Mouse (Mus musculus) kidney, embryonic 15.5 days (tissue): ENCODE results near the gene Pars2. TPM values are rescaled to one million over a fixed set of nuclear protein-coding genes. Genes with fewer than 3 reads are reported as not detected.

Experiments used
- ATAC-seq: fragments of 200-750 bp; cut with Nextera tagmentation; replicated peaks from 2 replicates; pipeline ENCODE4 v1.8.0; 2017; ENCODE audit warnings: moderate TSS enrichment; ENCODE audit not compliant: low FRiP score
- H3K27ac ChIP-seq: fragments of 300-500 bp; sonication (generic); 2 replicates; pipeline ENCODE4 v1.5.1; 2015; ENCODE audit warnings: mild to moderate bottlenecking, inconsistent platforms
- H3K27me3 ChIP-seq: fragments of 300-500 bp; sonication (generic); 2 replicates; pipeline ENCODE4 v1.6.1; 2015; ENCODE audit warnings: inconsistent platforms
- H3K36me3 ChIP-seq: fragments of 300-500 bp; sonication (generic); 2 replicates; pipeline ENCODE4 v1.6.1; 2015; ENCODE audit warnings: inconsistent platforms
- H3K4me1 ChIP-seq: fragments of 300-500 bp; sonication (generic); 2 replicates; pipeline ENCODE4 v1.6.1; 2015; ENCODE audit warnings: inconsistent platforms
- H3K4me2 ChIP-seq: fragments of 300-500 bp; sonication (generic); 2 replicates; pipeline ENCODE4 v1.6.1; 2015; ENCODE audit warnings: moderate library complexity, mild to moderate bottlenecking, inconsistent platforms
- H3K4me3 ChIP-seq: fragments of 300-500 bp; sonication (generic); replicated peaks from 2 replicates; pipeline ENCODE4 v1.5.1; 2015; ENCODE audit warnings: mild to moderate bottlenecking, inconsistent platforms
- H3K9ac ChIP-seq: fragments of 300-500 bp; sonication (generic); 2 replicates; pipeline ENCODE4 v1.6.1; 2015; ENCODE audit warnings: mild to moderate bottlenecking, inconsistent platforms
- H3K9me3 ChIP-seq: fragments of 300-500 bp; sonication (generic); replicated peaks from 2 replicates; pipeline ENCODE4 v1.6.1; 2016; ENCODE audit warnings: inconsistent platforms
- WGBS: fragments of 180-500 bp; shearing (Covaris S2); methylation state at CpG from one replicate; pipeline ENCODE4 v1.1.7; 2015; ENCODE audit warnings: mixed read lengths; 5-methylcytosine and 5-hydroxymethylcytosine counted together
- polyA plus RNA-seq: library from polyadenylated mRNA; unstranded; fragments of >200 nt; fragmentation: Nextera tagmentation; extraction: Ambion mirVana; gene quantifications from 2 replicates; pipeline ENCODE4 v1.2.1, GENCODE M21; 2015

Pars2 gene
- 13.4 and 14.8 TPM in 2 replicates for polyA plus RNA-seq

DNA sequence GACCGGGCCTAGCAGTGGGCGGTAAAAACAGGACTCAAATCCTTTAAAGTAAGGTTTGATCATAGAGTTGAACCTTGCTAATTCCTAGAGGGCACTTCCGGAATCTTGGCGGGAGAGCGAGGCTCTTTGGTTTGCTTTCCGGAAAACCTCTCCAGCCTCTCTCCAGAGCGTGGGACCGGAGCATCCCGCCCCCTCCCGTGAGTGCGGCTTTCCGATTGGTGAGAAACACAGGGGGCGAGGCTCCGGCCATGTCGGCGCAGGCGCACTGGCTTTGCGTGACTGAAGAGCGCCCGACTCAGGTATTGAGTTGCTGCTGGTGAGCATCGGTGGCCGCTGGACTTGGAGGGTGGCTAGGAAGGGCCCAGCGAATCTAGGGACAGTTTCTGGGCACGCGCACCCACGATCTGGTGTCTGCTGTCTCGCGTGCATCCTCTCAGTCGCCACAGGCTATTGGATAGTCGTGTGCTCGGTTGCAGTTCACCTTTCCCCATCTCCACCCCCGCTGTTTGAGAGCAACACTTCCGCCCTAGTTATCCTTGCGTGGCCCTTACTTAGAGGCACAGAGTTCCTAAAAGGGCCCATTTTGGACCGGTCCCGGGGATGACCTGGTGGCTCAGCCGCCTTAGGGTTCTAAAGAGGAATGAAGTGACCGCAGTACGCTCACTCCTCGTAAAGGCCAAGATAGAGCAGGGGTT lies at the start of gene Pars2:
Gene Pars2 (plus strand): TSS at position 237 of the 695 bp plus-strand sequence.
- Histone ChIP-seq H3K4me3 (peak within 1 kb of the TSS; percentile 71), H3K27me3 (0 out of 2 replicates have a peak, but pooled peaks cover 5% of the 10 kb centered on the region), H3K9me3 (no peaks in the 10 kb centered on the region), H3K9ac (peak within 1 kb of the TSS; percentile 77), H3K27ac (peak within 1 kb of the TSS; percentile 89), H3K4me2 (peak within 1 kb of the TSS; percentile 89), H3K4me1 (peaks cover 56% of the 10 kb centered on the region), H3K36me3 (peaks cover 29% of the 10 kb centered on the region)
- 2% methylated on average over 40 of the region's 40 CpGs for WGBS
- peak; percentile 94 for ATAC-seq

DNA sequence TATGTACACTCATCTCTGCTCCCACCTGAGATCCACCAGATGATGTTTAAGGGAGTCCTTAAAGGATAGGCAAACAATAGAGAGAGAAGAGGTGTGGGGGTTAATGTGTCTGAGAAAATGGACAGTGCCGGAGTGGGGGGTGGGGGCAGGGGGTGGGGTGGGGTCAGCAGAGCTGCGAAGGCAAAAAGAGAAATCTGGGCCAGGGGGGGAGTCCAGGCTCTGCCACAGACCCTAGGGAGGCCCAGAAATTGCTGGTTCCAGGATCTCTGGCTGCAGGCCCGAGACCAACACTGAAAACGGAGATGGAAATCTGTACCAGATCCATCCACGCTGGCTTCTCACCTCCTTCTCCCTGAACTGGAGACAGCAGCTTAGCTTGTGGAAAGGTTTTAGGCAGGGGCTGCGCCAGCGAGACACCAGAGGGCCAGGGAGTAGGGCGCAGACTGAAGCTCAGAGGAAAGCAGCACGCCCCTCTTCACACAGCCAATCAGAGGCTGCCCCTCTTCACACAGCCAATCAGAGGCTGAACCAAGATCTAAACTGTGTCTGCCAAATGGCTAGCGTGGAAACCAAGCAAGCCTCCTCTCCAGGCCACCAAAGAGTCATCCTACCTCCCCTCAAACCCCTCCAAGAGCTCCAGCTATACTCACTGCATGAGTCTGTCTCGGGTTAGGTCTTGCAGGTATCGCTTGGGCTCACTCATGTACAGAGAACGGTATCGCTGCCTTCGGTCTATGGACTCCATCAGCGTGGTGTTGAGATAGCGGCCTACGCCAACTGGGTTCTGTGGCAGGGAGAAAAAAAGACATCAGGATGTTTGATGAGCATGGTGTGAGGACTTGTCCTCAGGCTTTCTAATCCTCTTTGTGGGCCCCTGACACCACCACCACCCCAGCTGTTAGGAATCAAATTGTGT lies 44.0 kb upstream of the Pars2 start:
- H3K9ac ChIP-seq: no peak overlapping the region
- WGBS: 41% methylated on average over 18 of the region's 18 CpGs
- no peak overlapping the region for H3K27ac ChIP-seq
- peak overlapping the region; percentile 45 for H3K4me2 ChIP-seq
- H3K36me3 ChIP-seq: no peaks in the 10 kb centered on the region
- peak; percentile 87 for ATAC-seq
- no peaks in the 10 kb centered on the region for H3K9me3 ChIP-seq
- H3K4me3 ChIP-seq: peak overlapping the region; percentile 3
- H3K4me1 ChIP-seq: peaks cover 6% of the 10 kb centered on the region; the same call in 1 of the 2 replicates
- H3K27me3 ChIP-seq: no peaks in the 10 kb centered on the region

DNA sequence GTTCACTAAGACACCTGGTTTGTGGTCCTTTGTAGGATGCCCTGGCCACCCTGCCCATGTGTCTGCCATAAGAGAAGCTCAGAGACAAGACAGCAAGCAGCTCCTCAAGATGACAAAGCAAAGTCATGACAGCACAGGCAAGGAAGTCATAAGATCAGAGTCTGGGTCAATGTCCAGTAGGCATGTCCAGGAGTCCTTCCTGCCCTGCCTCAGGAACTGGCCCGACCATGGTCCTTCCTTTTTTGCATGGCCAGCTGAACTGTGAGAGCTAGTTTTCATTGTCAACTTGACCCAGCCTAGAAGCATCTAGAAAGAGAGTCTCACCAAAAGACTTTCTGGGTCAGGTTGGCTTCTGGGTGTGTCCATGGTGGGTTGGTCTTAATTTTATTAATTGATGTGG lies 43.0 kb upstream of the Pars2 start:
- H3K27me3 ChIP-seq: no peaks in the 10 kb centered on the region
- no peak overlapping the region for H3K27ac ChIP-seq
- no peak for ATAC-seq
- 82% methylated on average over 1 of the region's 1 CpGs for WGBS
- no peak overlapping the region for H3K9ac ChIP-seq
- H3K4me2 ChIP-seq: no peak overlapping the region
- H3K4me3 ChIP-seq: no peak overlapping the region
- H3K36me3 ChIP-seq: no peaks in the 10 kb centered on the region
- peaks cover 6% of the 10 kb centered on the region; the same call in 1 of the 2 replicates for H3K4me1 ChIP-seq
- H3K9me3 ChIP-seq: no peaks in the 10 kb centered on the region

GRCm38 (mm10) chr4:106613105-106613504 lies 37.8 kb upstream of the Pars2 start:
- Histone ChIP-seq H3K4me2 (no peak overlapping the region), H3K36me3 (no peaks in the 10 kb centered on the region), H3K27me3 (peaks cover 20% of the 10 kb centered on the region), H3K4me1 (peaks cover 13% of the 10 kb centered on the region), H3K9ac (no peak overlapping the region), H3K27ac (no peak overlapping the region), H3K9me3 (no peaks in the 10 kb centered on the region), H3K4me3 (no peak overlapping the region)
- 81% methylated on average over 8 of the region's 8 CpGs for WGBS
- no peak for ATAC-seq

DNA sequence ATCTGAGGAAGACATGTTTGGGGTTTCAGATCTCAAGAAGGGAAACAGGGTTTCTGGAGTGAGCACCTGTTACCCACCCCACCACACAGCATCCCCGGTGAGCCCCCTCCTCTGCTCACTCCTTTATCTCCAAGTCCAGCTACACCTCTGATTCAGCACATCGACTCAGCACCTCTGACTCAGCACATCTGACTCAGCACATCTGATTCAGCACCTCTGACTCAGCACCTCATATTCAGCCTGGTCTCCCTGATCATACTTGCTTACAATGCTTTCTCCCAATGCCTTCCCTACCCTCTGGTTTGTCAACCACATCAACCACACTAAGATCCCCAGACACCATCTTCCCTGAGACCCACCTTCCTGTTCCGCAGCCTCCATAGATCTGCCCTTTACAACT lies 37.3 kb upstream of the Pars2 start:
- Histone ChIP-seq H3K27me3 (peaks cover 20% of the 10 kb centered on the region), H3K9me3 (no peaks in the 10 kb centered on the region), H3K4me3 (no peak overlapping the region), H3K4me1 (peaks cover 13% of the 10 kb centered on the region), H3K4me2 (no peak overlapping the region), H3K27ac (no peak overlapping the region), H3K9ac (no peak overlapping the region), H3K36me3 (no peaks in the 10 kb centered on the region)
- no peak for ATAC-seq
- 69% methylated on average over 3 of the region's 3 CpGs for WGBS

DNA sequence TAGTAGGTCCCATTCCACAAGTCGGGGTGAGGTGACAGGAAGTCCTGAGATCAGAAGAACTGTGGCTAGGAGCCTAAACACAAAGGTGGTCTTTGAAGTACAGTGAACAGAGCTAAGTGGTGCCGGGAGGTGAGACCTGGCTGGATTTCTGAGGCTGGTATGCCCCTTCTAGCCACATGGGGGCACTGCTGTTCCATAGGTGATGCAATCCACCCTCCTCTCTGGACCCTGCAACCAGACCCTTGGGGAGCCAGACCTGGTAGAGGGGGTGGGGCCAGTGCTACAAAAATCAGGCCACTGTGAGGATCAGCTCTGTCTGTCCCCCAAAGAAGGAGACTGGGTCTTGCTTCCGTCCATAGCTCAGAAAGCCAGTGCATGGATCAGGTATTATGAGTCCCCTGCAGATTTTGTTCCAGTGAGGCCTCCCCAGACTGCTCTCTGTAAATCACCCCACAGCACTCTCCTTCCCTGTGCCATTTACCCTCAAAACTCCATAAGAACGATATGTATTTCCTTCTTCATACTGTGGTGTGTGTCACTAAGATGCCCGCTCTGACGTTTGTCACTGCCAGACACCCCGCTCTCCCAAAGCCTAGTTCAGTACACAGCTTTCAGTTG lies 36.6 kb upstream of the Pars2 start:
- no peak overlapping the region for H3K4me2 ChIP-seq
- peaks cover 20% of the 10 kb centered on the region for H3K27me3 ChIP-seq
- 46% methylated on average over 7 of the region's 7 CpGs for WGBS
- no peak overlapping the region for H3K27ac ChIP-seq
- peaks cover 13% of the 10 kb centered on the region for H3K4me1 ChIP-seq
- no peaks in the 10 kb centered on the region for H3K36me3 ChIP-seq
- no peaks in the 10 kb centered on the region for H3K9me3 ChIP-seq
- H3K4me3 ChIP-seq: no peak overlapping the region
- no peak overlapping the region for H3K9ac ChIP-seq
- ATAC-seq: peak; percentile 54

- WGBS: 78% methylated on average over 9 of the region's 9 CpGs
- Histone ChIP-seq H3K4me1 (peaks cover 13% of the 10 kb centered on the region), H3K4me2 (no peak overlapping the region), H3K27ac (no peak overlapping the region), H3K27me3 (peaks cover 24% of the 10 kb centered on the region), H3K36me3 (no peaks in the 10 kb centered on the region), H3K4me3 (no peak overlapping the region), H3K9ac (no peak overlapping the region), H3K9me3 (no peaks in the 10 kb centered on the region)
- ATAC-seq: no peak
These were observed 36.0 kb upstream of the Pars2 start for GRCm38 (mm10) chr4:106614881-106615280.

GRCm38 (mm10) chr4:106615637-106616036 lies 35.2 kb upstream of the Pars2 start:
- ATAC-seq: no peak
- peaks cover 27% of the 10 kb centered on the region for H3K27me3 ChIP-seq
- H3K9ac ChIP-seq: no peak overlapping the region
- no peak overlapping the region for H3K4me3 ChIP-seq
- no peak overlapping the region for H3K4me2 ChIP-seq
- H3K36me3 ChIP-seq: no peaks in the 10 kb centered on the region
- 84% methylated on average over 12 of the region's 12 CpGs for WGBS
- H3K9me3 ChIP-seq: no peaks in the 10 kb centered on the region
- H3K27ac ChIP-seq: no peak overlapping the region
- peaks cover 13% of the 10 kb centered on the region for H3K4me1 ChIP-seq

DNA sequence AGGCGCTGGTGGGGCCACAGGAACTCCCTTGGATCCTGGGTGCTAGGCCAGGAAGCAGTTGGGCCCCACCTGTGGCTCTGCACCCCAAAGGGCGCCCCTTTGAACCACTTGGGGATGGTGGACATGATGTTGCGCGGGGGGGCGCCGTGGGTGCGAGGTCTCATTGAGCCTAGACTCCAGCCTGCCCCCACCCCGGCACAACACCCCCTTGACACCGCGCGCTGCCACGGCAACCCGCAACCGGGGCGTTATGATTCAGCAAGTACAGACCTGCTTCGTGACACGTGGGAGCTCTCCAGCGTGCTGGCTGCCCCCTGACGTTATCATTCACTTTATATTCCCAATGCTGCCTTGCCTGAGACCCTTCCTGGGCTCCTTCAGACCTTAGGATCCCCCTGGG lies 33.8 kb upstream of the Pars2 start, which contains the start of gene Lexm:
Gene Lexm (minus strand): TSS at position 186 of the 400 bp plus-strand sequence.
- Histone ChIP-seq H3K4me3 (peak within 1 kb of the TSS; percentile 21; the same call in 1 of the 2 replicates), H3K27me3 (peaks cover 40% of the 10 kb centered on the region), H3K9ac (no peak within 1 kb of the TSS), H3K4me1 (peaks cover 15% of the 10 kb centered on the region), H3K36me3 (no peaks in the 10 kb centered on the region), H3K27ac (no peak within 1 kb of the TSS), H3K4me2 (peak within 1 kb of the TSS; percentile 59), H3K9me3 (no peaks in the 10 kb centered on the region)
- under 1% methylated on average over 19 of the region's 19 CpGs for WGBS
- ATAC-seq: peak; percentile 27; the same call in 1 of the 2 replicates

DNA sequence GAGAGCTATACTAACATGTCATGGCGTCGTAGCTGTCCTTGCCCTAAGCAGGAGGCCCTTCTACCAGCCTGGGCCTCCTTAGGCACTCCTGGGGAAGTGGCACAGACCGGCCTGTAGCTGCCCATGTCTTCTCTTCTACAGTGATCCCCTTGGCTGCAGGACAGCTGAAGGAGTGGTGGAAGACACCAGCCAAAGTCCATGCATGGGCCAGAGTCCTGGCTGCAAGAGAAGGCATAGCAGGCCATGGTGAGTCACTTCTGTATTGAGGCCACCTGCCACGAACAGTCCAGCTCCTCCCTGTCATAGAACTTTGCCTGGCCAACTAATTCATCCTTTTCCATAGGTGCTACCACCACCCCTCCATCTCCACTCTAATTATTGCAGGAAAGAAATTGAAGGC lies 32.0 kb upstream of the Pars2 start:
- Histone ChIP-seq H3K4me2 (no peak overlapping the region), H3K4me1 (peaks cover 24% of the 10 kb centered on the region), H3K27ac (no peak overlapping the region), H3K9me3 (no peaks in the 10 kb centered on the region), H3K9ac (no peak overlapping the region), H3K36me3 (no peaks in the 10 kb centered on the region), H3K4me3 (no peak overlapping the region), H3K27me3 (peaks cover 56% of the 10 kb centered on the region)
- ATAC-seq: no peak
- 85% methylated on average over 4 of the region's 4 CpGs for WGBS

DNA sequence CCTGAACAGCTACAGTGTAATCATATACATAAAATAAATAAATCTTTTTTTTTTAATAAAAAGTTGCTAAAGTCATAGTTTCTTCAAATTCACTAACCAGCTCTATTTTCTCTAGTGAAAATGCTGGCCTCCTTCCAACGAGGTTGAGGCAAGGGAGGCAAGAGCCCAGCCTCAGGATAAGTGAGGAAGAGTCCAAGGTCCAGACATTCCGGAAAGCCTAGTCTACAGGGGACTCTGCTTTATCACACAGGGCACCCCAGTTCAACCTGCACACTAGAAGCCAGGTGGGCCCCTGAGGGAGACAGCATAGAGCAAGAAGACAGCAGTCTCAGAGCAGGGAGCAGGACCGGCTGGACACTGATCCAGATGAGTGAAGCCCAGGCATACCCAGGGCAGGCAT lies 29.4 kb upstream of the Pars2 start:
- Histone ChIP-seq H3K9me3 (no peaks in the 10 kb centered on the region), H3K4me2 (no peak overlapping the region), H3K27me3 (peaks cover 66% of the 10 kb centered on the region), H3K36me3 (no peaks in the 10 kb centered on the region), H3K9ac (no peak overlapping the region), H3K4me3 (no peak overlapping the region), H3K4me1 (peaks cover 20% of the 10 kb centered on the region), H3K27ac (no peak overlapping the region)
- no peak for ATAC-seq
- 76% methylated on average over 3 of the region's 3 CpGs for WGBS
